Mouse (Mus musculus): ENCODE results near the gene Scly. TPM values are rescaled to one million over a fixed set of nuclear protein-coding genes. Genes with fewer than 3 reads are reported as not detected.

Scly gene
- polyA plus RNA-seq, 1 experiment = 10.6 TPM

GRCm38 (mm10) chr1:91366215-91367108 is 68.3 kb downstream of the Scly start, which contains the start of gene Erfe:
TSS of gene Erfe (plus strand) at chr1:91366430.
- Histone ChIP-seq H3K27ac (replicated peaks; ENCODE audit: low read depth, low read length) (no peak within 1 kb of the TSS), H3K4me1 (ENCODE audit: control insufficient read depth, insufficient read depth, insufficient read length, low read length) (no peaks in the 10 kb centered on the region), H3K4me3 (ENCODE audit: insufficient read depth, low read depth, low read length) (peak within 1 kb of the TSS; percentile 44)

DNA sequence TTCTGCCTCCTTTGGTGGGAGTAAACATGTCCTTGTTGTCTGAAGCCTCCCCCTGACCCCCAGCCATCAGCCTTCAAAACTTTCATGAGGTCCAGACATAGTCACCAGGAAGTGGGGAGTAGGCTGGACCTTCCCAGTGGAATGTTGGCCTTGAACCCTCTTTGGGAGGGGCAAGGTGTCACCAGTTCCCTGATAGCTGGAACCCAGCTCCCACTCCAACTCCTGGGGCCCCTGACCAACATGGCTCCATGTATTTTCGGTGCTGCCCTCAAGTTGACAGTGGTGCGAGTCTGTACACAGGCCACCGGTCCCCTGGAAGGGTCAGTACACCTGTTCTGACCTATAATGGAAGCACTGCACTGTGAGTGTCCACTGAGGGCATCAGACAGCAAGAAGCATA is 69.2 kb downstream of the Scly start:
- Histone ChIP-seq H3K27ac (replicated peaks; ENCODE audit: low read depth, low read length) (no peak overlapping the region), H3K4me1 (ENCODE audit: control insufficient read depth, insufficient read depth, insufficient read length, low read length) (no peaks in the 10 kb centered on the region), H3K4me3 (ENCODE audit: insufficient read depth, low read depth, low read length) (no peak overlapping the region)

GRCm38 (mm10) chr1:91369408-91369807 is 71.3 kb downstream of the Scly start:
- no peak overlapping the region for H3K27ac ChIP-seq (replicated peaks; ENCODE audit: low read depth, low read length)
- no peaks in the 10 kb centered on the region for H3K4me1 ChIP-seq (ENCODE audit: control insufficient read depth, insufficient read depth, insufficient read length, low read length)
- H3K4me3 ChIP-seq (ENCODE audit: insufficient read depth, low read depth, low read length) = no peak overlapping the region

DNA sequence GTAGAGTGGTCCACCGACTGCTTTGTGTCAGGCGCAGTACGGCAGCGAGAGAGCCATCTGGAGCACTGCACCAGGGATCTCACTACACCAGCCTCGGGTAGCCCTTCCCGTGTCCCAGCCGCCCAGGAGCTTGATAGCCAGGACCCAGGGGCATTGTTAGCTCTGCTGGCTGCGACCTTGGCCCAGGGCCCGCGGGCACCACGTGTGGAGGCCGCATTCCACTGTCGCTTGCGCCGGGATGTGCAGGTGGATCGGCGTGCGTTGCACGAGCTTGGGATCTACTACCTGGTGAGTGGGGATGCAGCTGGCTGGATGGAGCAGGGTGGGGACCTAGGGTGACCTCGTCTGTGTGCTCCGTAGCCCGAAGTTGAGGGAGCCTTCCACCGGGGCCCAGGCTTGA is 71.9 kb downstream of the Scly start:
- H3K27ac ChIP-seq (replicated peaks; ENCODE audit: low read depth, low read length) = no peak overlapping the region
- no peak overlapping the region for H3K4me3 ChIP-seq (ENCODE audit: insufficient read depth, low read depth, low read length)
- no peaks in the 10 kb centered on the region for H3K4me1 ChIP-seq (ENCODE audit: control insufficient read depth, insufficient read depth, insufficient read length, low read length)

Other genes with a start within 250 kb of the Scly start
- gene Rbm44, start 153.2 kb upstream of the Scly start, polyA plus RNA-seq (2012; ENCODE audit: insufficient read depth, insufficient read length, missing spikeins) = not detected in 2 replicates
- gene Ramp1, start 118.5 kb upstream of the Scly start, polyA plus RNA-seq (2012; ENCODE audit: insufficient read depth, insufficient read length, missing spikeins) = 1.5 and 2.8 TPM in 2 replicates
- 74.2 and 90.4 TPM in 2 replicates for gene Ube2f, start 48.0 kb upstream of the Scly start, polyA plus RNA-seq (2012; ENCODE audit: insufficient read depth, insufficient read length, missing spikeins)
- gene Espnl, start 23.7 kb downstream of the Scly start, polyA plus RNA-seq (2012; ENCODE audit: insufficient read depth, insufficient read length, missing spikeins) = not detected in 2 replicates
- 0.32 and 0.71 TPM in 2 replicates for gene Klhl30, start 52.7 kb downstream of the Scly start, polyA plus RNA-seq (2012; ENCODE audit: insufficient read depth, insufficient read length, missing spikeins)
- gene Erfe, start 68.1 kb downstream of the Scly start, polyA plus RNA-seq (2012; ENCODE audit: insufficient read depth, insufficient read length, missing spikeins) = not detected in 2 replicates
- 37.9 and 39.9 TPM in 2 replicates for gene Ilkap, start 100.5 kb downstream of the Scly start, polyA plus RNA-seq (2012; ENCODE audit: insufficient read depth, insufficient read length, missing spikeins)
- 7.8 and 10.9 TPM in 2 replicates for gene Hes6, start 115.7 kb downstream of the Scly start, polyA plus RNA-seq (2012; ENCODE audit: insufficient read depth, insufficient read length, missing spikeins)
- gene Per2, start 161.0 kb downstream of the Scly start, polyA plus RNA-seq (2012; ENCODE audit: insufficient read depth, insufficient read length, missing spikeins) = 1.6 and 6.7 TPM in 2 replicates
- 3.8 and 4.9 TPM in 2 replicates for gene Traf3ip1, start 196.3 kb downstream of the Scly start, polyA plus RNA-seq (2012; ENCODE audit: insufficient read depth, insufficient read length, missing spikeins)
- 3.4 and 5.0 TPM in 2 replicates for gene Asb1, start 242.2 kb downstream of the Scly start, polyA plus RNA-seq (2012; ENCODE audit: insufficient read depth, insufficient read length, missing spikeins)

Data from brown adipose tissue, adult 24 weeks (tissue).